Mouse (Mus musculus) limb, embryonic 12.5 days (tissue): Measurements from ENCODE around the gene Agpat1. TPM values are rescaled to one million over a fixed set of nuclear protein-coding genes. Genes with fewer than 3 reads are reported as not detected.

Source experiments
- ATAC-seq: fragments of 200-750 bp; cut with Nextera tagmentation; 2 replicates; pipeline ENCODE4 v1.8.0; 2017; ENCODE audit warnings: low read depth, moderate TSS enrichment; ENCODE audit not compliant: insufficient number of reproducible peaks, insufficient read depth, low FRiP score, low TSS enrichment
- H3K27ac ChIP-seq: fragments of 300-500 bp; sonication (generic); 2 replicates; pipeline ENCODE4 v1.5.1; 2016; ENCODE audit warnings: mild to moderate bottlenecking, moderate library complexity
- H3K27me3 ChIP-seq: fragments of 300-500 bp; sonication (generic); 2 replicates; pipeline ENCODE4 v1.6.1; 2016; ENCODE audit warnings: mild to moderate bottlenecking, moderate library complexity
- H3K36me3 ChIP-seq: fragments of 300-500 bp; sonication (generic); 2 replicates; pipeline ENCODE4 v1.6.1; 2016; ENCODE audit warnings: mild to moderate bottlenecking, moderate library complexity
- H3K4me1 ChIP-seq: fragments of 300-500 bp; sonication (generic); replicated peaks from 2 replicates; pipeline ENCODE4 v1.6.1; 2016
- H3K4me2 ChIP-seq: fragments of 300-500 bp; sonication (generic); 2 replicates; pipeline ENCODE4 v1.6.1; 2016; ENCODE audit warnings: mild to moderate bottlenecking, moderate library complexity
- H3K4me3 ChIP-seq: fragments of 300-500 bp; sonication (generic); replicated peaks from 2 replicates; pipeline ENCODE4 v1.5.1; 2016; ENCODE audit warnings: mild to moderate bottlenecking
- H3K9ac ChIP-seq: fragments of 300-500 bp; sonication (generic); replicated peaks from 2 replicates; pipeline ENCODE4 v1.6.1; 2016; ENCODE audit warnings: mild to moderate bottlenecking, moderate library complexity
- H3K9me3 ChIP-seq: fragments of 300-500 bp; sonication (generic); 2 replicates; pipeline ENCODE4 v1.6.1; 2016; ENCODE audit warnings: mild to moderate bottlenecking, moderate library complexity
- WGBS: fragments of 180-500 bp; shearing (Covaris S2); methylation state at CpG from one replicate; pipeline ENCODE4 v1.1.7; 2016; 5-methylcytosine and 5-hydroxymethylcytosine counted together
- polyA plus RNA-seq: library from polyadenylated mRNA; unstranded; fragments of >200 nt; fragmentation: Nextera tagmentation; extraction: Ambion mirVana; gene quantifications from 2 replicates; pipeline ENCODE4 v1.2.1, GENCODE M21; 2016

The Agpat1 gene
- polyA plus RNA-seq, 1 experiment from 2014 or later: 53.4 TPM

DNA sequence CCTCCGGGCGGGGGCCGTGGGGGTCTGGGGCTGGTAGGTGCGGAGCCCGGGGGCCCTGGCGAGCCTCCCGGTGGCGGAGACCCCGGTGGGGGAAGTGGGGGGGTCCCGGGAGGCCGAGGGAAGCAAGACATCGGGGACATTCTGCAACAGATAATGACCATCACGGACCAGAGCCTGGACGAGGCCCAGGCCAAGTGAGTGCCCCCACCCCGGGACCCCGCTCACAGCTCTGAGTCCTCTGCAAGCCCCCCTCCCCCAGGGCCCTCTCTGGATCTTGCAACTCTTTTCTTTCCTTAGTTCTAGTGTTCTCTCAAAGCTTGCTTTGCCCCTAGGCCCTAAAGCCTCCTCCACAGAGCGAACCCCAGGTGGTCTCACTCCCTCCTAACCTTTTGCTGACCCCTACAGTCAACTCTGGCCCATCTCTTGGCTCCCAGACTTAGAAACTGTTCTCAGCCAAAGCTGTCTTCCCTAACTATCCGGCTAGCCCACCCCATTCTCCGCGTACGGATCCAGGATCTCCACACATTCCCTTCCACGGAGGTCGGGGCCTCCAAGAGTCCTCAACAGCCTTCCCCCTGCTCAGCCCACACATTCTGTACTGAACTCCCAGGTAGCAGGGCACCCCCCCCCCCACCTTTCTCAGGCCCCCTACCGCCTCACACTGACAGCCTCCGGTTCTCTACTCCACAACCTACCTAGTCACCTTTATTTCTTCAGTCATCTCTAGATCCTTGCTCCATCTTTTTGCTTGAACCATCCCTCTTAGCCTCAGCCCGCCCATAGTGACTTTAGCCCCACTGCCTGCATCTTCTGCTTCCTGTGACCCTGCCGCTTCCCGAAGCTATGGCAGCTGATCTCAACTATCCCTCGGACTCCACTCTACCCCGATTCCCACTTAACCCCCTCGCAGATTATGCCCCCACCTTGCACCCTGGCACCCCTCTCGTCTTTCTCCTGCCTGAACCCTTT lies 11.2 kb upstream of the Agpat1 start:
- under 1% methylated on average over 32 of the region's 32 CpGs for WGBS
- Histone ChIP-seq H3K9me3 (no peaks in the 10 kb centered on the region), H3K27ac (peak overlapping the region; percentile 100), H3K4me3 (peak overlapping the region; percentile 79), H3K36me3 (peaks cover 30% of the 10 kb centered on the region), H3K27me3 (no peaks in the 10 kb centered on the region), H3K4me2 (peak overlapping the region; percentile 97), H3K4me1 (peaks cover 76% of the 10 kb centered on the region), H3K9ac (peak overlapping the region; percentile 98)
- peak; percentile 7; the same call in 1 of the 2 replicates for ATAC-seq

DNA sequence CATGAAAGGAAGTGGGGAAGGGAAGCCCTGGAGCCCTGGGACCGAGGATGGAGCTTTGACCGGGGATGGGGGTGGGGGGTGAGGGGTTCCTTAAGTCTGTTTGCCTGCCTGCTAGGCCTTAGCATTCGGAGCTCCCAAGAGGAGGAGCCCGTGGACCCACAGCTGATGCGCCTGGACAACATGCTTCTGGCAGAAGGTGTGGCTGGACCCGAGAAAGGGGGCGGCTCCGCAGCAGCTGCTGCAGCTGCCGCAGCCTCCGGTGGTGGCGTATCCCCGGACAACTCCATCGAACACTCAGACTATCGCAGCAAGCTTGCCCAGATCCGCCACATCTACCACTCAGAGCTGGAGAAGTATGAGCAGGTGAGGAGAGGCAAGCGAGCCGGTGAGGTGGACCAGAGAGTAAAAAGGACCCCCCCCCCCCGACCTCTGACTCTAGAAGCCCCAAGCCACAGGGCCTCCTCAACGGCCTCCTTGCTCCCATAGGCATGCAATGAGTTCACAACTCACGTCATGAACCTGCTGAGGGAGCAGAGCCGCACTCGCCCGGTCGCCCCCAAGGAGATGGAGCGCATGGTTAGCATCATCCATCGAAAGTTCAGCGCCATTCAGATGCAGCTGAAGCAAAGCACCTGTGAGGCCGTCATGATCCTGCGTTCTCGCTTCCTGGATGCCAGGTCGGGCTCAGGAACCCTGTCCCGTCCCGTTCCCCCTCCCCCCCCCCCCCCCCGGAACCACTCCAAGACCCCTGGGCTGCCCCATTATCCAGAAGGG lies 10.1 kb upstream of the Agpat1 start:
- Histone ChIP-seq H3K27ac (peak overlapping the region; percentile 100), H3K36me3 (peaks cover 30% of the 10 kb centered on the region), H3K4me1 (peaks cover 70% of the 10 kb centered on the region), H3K4me3 (peak overlapping the region; percentile 79), H3K27me3 (no peaks in the 10 kb centered on the region), H3K9me3 (no peaks in the 10 kb centered on the region), H3K9ac (peak overlapping the region; percentile 98), H3K4me2 (peak overlapping the region; percentile 97)
- WGBS: 54% methylated on average over 34 of the region's 34 CpGs
- no peak for ATAC-seq

DNA sequence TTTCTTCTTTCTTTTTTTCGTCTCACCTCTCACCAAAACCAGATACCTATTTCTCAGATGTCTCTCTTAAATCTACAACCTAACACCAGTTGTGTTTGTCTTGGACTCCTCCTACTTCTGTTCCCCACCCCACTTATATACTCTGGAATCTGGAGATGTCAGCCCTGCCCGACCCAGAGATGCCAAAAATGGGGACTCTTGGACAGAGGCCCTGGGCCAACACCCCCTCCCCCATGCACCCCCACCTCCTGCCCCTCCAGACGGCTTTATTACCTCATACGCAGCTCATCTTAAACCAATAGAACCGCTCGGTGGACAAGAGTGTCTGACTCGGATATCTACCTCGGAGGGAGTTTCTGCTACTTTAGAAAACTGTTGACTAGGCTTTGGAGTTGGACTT lies 8.0 kb upstream of the Agpat1 start:
- ATAC-seq: no peak
- no peak overlapping the region for H3K9ac ChIP-seq
- peaks cover 45% of the 10 kb centered on the region for H3K36me3 ChIP-seq
- no peaks in the 10 kb centered on the region for H3K27me3 ChIP-seq
- WGBS: 68% methylated on average over 8 of the region's 8 CpGs
- no peak overlapping the region for H3K4me2 ChIP-seq
- no peaks in the 10 kb centered on the region for H3K9me3 ChIP-seq
- H3K4me3 ChIP-seq: no peak overlapping the region; the same call in 1 of the 2 replicates
- peaks cover 48% of the 10 kb centered on the region for H3K4me1 ChIP-seq
- no peak overlapping the region for H3K27ac ChIP-seq

DNA sequence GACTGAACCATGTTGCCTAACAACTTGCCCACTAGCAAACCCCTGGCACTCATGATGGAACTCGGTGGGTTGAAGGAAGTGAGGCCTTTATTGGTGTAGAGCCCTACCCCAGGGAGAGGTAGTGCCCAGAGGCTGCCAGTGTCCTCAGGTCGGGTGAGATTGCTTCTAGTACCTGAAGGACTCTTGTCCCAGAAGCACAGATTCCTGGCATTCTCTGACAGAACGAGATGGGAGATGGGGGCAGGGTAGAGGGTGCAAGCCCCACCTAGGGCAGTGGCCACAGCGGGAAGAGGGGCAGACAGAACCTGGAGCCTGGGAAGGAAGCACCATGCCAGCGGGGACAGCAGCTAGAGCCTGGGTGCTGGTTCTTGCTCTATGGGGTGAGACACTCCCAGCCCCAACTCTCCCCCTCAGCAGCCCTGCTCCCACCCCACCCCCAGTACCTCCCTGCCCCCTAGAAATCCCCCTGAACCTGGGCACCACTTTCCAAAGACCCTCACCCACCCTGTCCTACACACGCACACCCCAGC lies 6.4 kb upstream of the Agpat1 start, which contains the start of gene Ager:
Gene Ager (plus strand): TSS at position 297 of the 530 bp plus-strand sequence.
- H3K4me3 ChIP-seq: no peak within 1 kb of the TSS
- 19% methylated on average over 6 of the region's 6 CpGs for WGBS

DNA sequence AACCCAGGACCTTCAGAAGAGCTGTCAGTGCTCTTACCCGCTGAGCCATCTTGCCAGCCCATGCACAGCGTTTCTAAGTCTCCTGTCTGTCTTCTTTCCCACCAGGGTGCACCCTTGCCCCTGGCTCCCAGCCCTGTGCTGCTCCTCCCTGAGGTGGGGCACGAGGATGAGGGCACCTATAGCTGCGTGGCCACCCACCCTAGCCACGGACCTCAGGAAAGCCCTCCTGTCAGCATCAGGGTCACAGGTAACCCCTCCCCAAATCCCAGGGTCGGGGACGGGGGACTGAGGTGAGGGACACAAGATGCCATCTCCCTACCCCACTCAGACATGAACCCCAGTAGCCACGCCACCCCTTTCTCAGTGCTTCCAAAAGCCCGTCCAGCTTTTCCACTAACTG lies 4.2 kb upstream of the Agpat1 start:
- Histone ChIP-seq H3K9me3 (no peaks in the 10 kb centered on the region), H3K27ac (no peak overlapping the region), H3K4me2 (no peak overlapping the region), H3K4me1 (peaks cover 39% of the 10 kb centered on the region), H3K4me3 (no peak overlapping the region), H3K9ac (no peak overlapping the region), H3K27me3 (no peaks in the 10 kb centered on the region), H3K36me3 (peaks cover 44% of the 10 kb centered on the region)
- WGBS: 74% methylated on average over 9 of the region's 9 CpGs
- ATAC-seq: no peak

More for the DNA sequence above, 6.4 kb upstream of the Agpat1 start, which contains the start of gene Ager:
- no peak for ATAC-seq
- H3K36me3 ChIP-seq: peaks cover 54% of the 10 kb centered on the region
- H3K9ac ChIP-seq: 0 out of 2 replicates have a peak within 1 kb of the TSS, but pooled peaks have one; percentile 18
- no peaks in the 10 kb centered on the region for H3K27me3 ChIP-seq
- no peak within 1 kb of the TSS for H3K4me2 ChIP-seq
- H3K4me1 ChIP-seq: peaks cover 49% of the 10 kb centered on the region
- H3K27ac ChIP-seq: peak within 1 kb of the TSS; percentile 35; the same call in 1 of the 2 replicates
- H3K9me3 ChIP-seq: no peaks in the 10 kb centered on the region

DNA sequence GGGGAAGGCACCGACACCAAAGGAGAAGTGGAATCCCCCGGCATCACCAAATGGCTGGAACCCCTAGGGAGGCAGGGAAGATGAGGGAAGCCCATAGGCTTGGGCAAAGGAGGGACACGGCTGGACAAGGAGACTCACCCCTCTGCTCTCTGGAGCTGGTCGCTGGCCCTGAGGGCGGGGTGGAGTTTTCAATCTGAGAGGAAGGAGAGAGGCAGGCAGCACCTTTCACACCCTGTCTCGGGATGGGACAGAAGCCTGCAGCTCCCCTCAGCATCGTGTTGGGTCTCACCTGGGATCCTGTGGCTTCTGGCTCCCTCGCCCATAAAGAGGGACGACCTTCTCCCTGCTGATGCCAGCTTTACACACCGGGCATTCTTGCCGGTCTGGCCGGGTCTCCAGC lies 2.3 kb upstream of the Agpat1 start:
- no peak for ATAC-seq
- Histone ChIP-seq H3K4me2 (peak overlapping the region; percentile 81), H3K9ac (no peak overlapping the region), H3K27ac (no peak overlapping the region), H3K4me1 (peaks cover 36% of the 10 kb centered on the region), H3K36me3 (peaks cover 26% of the 10 kb centered on the region), H3K4me3 (0 out of 2 replicates have a peak overlapping the region, but pooled peaks have one; percentile 96), H3K9me3 (no peaks in the 10 kb centered on the region), H3K27me3 (no peaks in the 10 kb centered on the region)
- 84% methylated on average over 12 of the region's 12 CpGs for WGBS

DNA sequence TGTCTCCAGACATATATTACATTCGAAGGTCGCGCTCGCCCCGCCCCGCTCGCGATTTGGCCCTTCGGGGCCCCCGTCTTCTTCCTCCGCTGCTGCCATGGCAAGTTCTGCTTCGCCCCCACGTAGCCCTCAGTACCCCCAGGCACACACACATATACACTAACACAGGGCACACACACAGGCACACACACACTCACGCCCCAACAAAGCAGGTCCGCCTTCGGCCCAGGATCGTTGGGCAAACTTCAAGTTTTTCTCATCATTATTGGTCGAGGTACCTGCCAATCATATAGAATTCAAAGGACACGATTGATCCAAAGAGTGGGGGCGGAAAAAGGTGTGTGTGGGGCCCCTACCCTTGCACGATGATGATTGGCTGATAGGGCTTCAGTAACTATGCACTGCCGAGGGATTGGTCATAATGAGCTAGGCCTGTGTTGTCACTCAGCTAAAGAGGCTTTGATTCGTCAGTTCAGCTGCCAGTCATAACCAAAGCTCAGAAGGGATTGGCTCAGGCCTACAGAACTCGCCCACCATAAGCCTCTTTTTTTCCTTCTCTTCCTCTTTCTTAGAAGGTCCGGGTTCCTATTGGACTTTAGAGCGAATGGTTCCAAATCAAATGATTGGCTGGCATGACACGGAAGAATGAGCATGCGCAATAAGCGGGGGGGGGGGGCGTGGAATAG lies 544 bp upstream of the Agpat1 start, which contains the start of gene Rnf5:
Gene Rnf5 (minus strand): TSS at position 316 of the 686 bp plus-strand sequence.
- WGBS: under 1% methylated on average over 30 of the region's 30 CpGs
- peak within 1 kb of the TSS; percentile 94 for H3K4me2 ChIP-seq
- H3K4me1 ChIP-seq: peaks cover 41% of the 10 kb centered on the region
- H3K27ac ChIP-seq: peak within 1 kb of the TSS; percentile 91
- no peaks in the 10 kb centered on the region for H3K27me3 ChIP-seq
- peaks cover 33% of the 10 kb centered on the region for H3K36me3 ChIP-seq
- H3K4me3 ChIP-seq: peak within 1 kb of the TSS; percentile 96
- peak within 1 kb of the TSS; percentile 76 for H3K9ac ChIP-seq
- peak; percentile 95 for ATAC-seq
- H3K9me3 ChIP-seq: no peaks in the 10 kb centered on the region

DNA sequence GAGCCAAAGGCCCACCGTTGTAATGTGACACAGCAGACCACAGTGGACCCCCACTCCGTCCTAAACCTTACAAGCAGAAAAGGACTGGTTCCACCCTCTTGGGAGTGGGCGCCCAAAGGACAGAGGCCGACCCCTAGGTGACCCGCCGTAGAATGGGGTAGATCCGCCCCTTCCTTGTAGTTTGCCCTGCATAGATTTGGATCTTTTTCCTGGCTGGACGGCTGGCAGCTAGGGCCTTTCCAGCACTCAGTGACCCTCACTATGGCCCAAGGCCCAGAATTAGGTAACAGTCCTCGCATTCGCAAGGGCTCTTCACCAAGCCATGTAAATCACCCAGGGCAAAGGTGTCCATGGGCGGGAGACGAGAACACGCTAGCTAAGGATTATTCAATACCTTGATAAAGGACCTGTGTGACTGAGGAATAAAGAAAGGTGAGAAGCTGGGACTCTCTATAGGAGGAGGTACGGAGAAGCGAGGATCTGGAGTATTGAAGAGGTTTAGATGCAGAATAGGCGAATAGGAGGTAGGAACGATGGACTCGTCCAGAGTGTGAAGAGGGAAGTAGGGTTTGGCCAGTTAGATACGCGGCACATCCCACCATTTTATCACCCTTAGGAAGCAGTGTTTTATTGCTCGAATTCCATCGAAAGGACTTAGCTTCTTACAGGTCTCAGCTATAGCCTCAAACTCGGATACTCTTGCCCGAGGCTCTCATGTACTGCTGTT lies 612 bp downstream of the Agpat1 start:
- H3K27me3 ChIP-seq: no peaks in the 10 kb centered on the region
- H3K36me3 ChIP-seq: peaks cover 34% of the 10 kb centered on the region
- H3K4me2 ChIP-seq: peak overlapping the region; percentile 94
- H3K4me1 ChIP-seq: peaks cover 45% of the 10 kb centered on the region
- peak overlapping the region; percentile 91 for H3K27ac ChIP-seq
- 13% methylated on average over 24 of the region's 24 CpGs for WGBS
- no peaks in the 10 kb centered on the region for H3K9me3 ChIP-seq
- H3K9ac ChIP-seq: peak overlapping the region; percentile 97
- no peak for ATAC-seq
- H3K4me3 ChIP-seq: peak overlapping the region; percentile 96

DNA sequence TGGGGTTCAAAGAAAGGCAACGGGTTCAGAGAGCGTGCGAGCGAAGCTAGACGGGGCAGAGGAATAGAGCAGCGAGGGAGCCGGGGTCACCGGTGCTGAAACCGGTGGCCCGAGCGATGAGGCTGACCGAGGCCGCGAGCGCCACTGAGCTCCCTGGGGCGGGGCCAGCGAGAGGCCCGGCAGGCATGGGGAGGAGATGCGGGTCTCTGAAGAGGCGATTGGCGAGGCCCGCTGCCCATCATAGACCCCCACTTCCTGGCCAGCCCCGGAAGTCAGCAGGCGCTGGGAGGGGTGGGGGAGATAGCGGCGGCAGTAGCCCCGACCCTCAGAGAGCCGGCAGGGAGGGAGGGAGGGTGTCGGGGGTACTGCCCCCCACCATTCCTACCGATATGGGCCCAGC lies 1.5 kb downstream of the Agpat1 start:
- H3K9me3 ChIP-seq: no peaks in the 10 kb centered on the region
- H3K27me3 ChIP-seq: no peaks in the 10 kb centered on the region
- under 1% methylated on average over 24 of the region's 30 CpGs for WGBS
- peak overlapping the region; percentile 97 for H3K9ac ChIP-seq
- H3K4me3 ChIP-seq: peak overlapping the region; percentile 96
- peak overlapping the region; percentile 91 for H3K27ac ChIP-seq
- H3K4me2 ChIP-seq: peak overlapping the region; percentile 94
- H3K4me1 ChIP-seq: peaks cover 45% of the 10 kb centered on the region
- peaks cover 30% of the 10 kb centered on the region for H3K36me3 ChIP-seq
- ATAC-seq: peak; percentile 33; the same call in 1 of the 2 replicates
